Mouse (Mus musculus): ENCODE results near the gene Cdc14a.

DNA sequence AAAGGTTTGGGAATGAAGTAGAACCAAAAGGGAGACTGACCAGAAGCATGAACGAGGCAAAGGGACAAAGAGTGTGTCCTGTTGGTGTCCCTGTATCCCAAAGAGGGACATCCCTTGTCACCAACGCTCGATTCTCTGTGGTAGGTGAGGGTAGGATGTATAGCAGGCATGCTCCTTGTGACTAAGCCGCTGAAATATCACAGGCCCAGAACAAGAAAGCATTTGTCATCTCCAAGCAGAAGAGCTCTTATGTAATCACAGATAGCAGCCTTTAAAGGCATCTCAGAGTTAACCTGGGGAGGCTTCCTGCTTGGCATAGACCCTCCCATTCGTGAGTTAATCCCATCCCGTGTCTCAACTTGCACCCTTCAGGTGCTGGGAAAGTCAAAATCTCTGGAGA, 179.4 kb downstream of the Cdc14a start:
- TF ChIP-seq CTCF (IDR thresholded peaks at IDR 0.05; ENCODE audit: low read depth) (no peak), EP300 (IDR thresholded peaks at IDR 0.05; ENCODE audit: low read depth) (no peak)

Data from liver, embryonic 14.5 days (tissue).